Comparison of ENCODE assay signal across 8 mouse cellular contexts in the genomic region with DNA sequence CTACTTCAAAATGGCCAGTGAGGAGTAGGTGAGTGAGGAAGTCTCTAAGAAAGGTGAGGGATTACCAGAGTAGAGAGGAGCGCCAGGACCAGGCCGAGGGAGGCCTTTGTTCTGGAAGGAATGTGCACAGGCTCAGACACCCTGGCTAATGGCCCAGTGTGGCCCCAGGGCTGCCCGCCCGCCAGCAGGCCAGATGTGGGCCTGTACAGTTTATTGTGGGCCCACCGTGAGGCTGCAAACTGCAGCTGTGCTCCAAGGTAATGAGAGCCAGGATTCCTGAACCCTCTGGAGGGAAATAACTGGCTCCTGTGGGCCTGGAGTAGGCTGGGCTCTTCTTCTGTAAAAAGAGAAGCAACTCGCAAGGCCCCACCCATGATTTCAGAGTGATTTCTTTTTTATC. TPM values are rescaled to one million over a fixed set of nuclear protein-coding genes. Genes with fewer than 3 reads are reported as not detected.
DNase-seq lines count a peak whose midpoint lies in the region; TF ChIP-seq lines count a peak whose summit lies in the region.
"Had no signal": no experiment of that assay in that cellular context is flagged by ENCODE, and none has a peak within 500 bp of the region (broad histone marks: within the 10 kb centered on the region; RNA-seq: fewer than 3 reads in every experiment).

No protein-coding gene starts in this region.

- no peak overlapping the region for H3ac ChIP-seq in C2C12 (ENCODE audit: control insufficient read depth, insufficient read length, low read depth)

- DNase-seq in ZHBTc4 (ENCODE audit: low read depth, low spot score): peak; percentile 82
- peak; percentile 48 to 76 for DNase-seq in gastrocnemius, postnatal 4 days (ENCODE audit: low spot score in 2 of 2)
- peak; percentile 64 for DNase-seq in kidney, postnatal 14 days
- DNase-seq in frontal cortex, postnatal 10 days (ENCODE audit: low spot score in 2 of 2): no peak
- no peak for DNase-seq in lung, postnatal 14 days
- DNase-seq in spleen, postnatal 36 days (ENCODE audit: low spot score in 2 of 2): no peak
- DNase-seq: adrenal gland, postnatal 10 days had no signal

- no peak for TF ChIP-seq CTCF in C2C12 (IDR thresholded peaks at IDR 0.05; ENCODE audit: control insufficient read depth, insufficient read depth, insufficient read length)

- H3K36me3 ChIP-seq in C2C12 (ENCODE audit: control insufficient read depth, insufficient read depth): peaks cover 66% of the 10 kb centered on the region

- H3K27me3 ChIP-seq in C2C12 (ENCODE audit: control insufficient read depth, insufficient read depth, insufficient read length): no peaks in the 10 kb centered on the region

- H3K79me2 ChIP-seq in C2C12 (ENCODE audit: control insufficient read depth, insufficient read depth): peaks cover 100% of the 10 kb centered on the region

- H3K4me3 ChIP-seq in C2C12 (ENCODE audit: insufficient read depth, poor library complexity, severe bottlenecking): no peak overlapping the region

- H3K79me3 ChIP-seq in C2C12 (ENCODE audit: low read depth): peaks cover 98% of the 10 kb centered on the region

TF ChIP-seq in C2C12, 6 proteins besides CTCF, POLR2A, EP300 and RAD21:
- TF ChIP-seq CEBPB (IDR thresholded peaks at IDR 0.05; ENCODE audit: low read depth) (no peak), USF1 (IDR thresholded peaks at IDR 0.05; ENCODE audit: low read depth) (no peak), MYOD1 (IDR thresholded peaks at IDR 0.05; ENCODE audit: control insufficient read depth, insufficient read length, low read depth) (peak; percentile 6), MYOG (IDR thresholded peaks at IDR 0.05; ENCODE audit: control insufficient read depth, extremely low read depth, insufficient read length) (no peak)

RNA-seq across cellular contexts. Expression of a gene that starts 5.3 kb away (rescaled TPM):
- polyA plus RNA-seq in C2C12 (2012; fragmentation: generic; extraction: Trizol): 57.4 TPM
- 10 to 100 TPM; 29.6 to 30.6 TPM for total RNA-seq in gastrocnemius, postnatal 4 days (2021)

Comparison
In these comparisons a context has a peak if more than half of its experiments do, and no peak if none do; other contexts are left out.
1. DNase-seq: peak in ZHBTc4 (single experiment), gastrocnemius, postnatal 4 days (2 of 2) and kidney, postnatal 14 days (single experiment); none in frontal cortex, postnatal 10 days (0 of 2), lung, postnatal 14 days (single experiment) and spleen, postnatal 36 days (0 of 2).